Mouse (Mus musculus) myocyte (in vitro differentiated cells): ENCODE measurements around the gene Dmap1.

Experiments used
- MYOG ChIP-seq, 3 experiments: IDR thresholded peaks; one replicate each; pipeline ENCODE4 v1.6.1; 2011; ENCODE audit warnings: control low read depth in 2 of 3, low read depth in 2 of 3, mild to moderate bottlenecking in 2 of 3; ENCODE audit not compliant: insufficient read length in 2 of 3, control insufficient read depth in 1 of 3, insufficient read depth in 1 of 3
- TCF3 ChIP-seq: IDR thresholded peaks from one replicate; pipeline ENCODE4 v1.6.1; 2011; ENCODE audit warnings: low read depth, control low read depth; ENCODE audit not compliant: insufficient read length

- TF ChIP-seq MYOG (IDR thresholded peaks at IDR 0.05; ENCODE audit: control insufficient read depth in 1 of 3, insufficient read depth in 1 of 3, insufficient read length in 2 of 3, low read depth in 2 of 3) (no peak), TCF3 (no peak)
Observed at GRCm38 (mm10) chr4:117636891-117637613, 45.0 kb downstream of the Dmap1 start.
